Mouse (Mus musculus) brain, embryonic 14.5 days (tissue): Measurements from ENCODE around the gene Khk. TPM values are rescaled to one million over a fixed set of nuclear protein-coding genes. Genes with fewer than 3 reads are reported as not detected.
A peak's percentile ranks its signal among the peaks of the same experiment; 100 is the strongest.

Source experiments
- DNase-seq: peaks from one replicate; pipeline ENCODE4 v3.0.0-alpha.2; 2011; ENCODE audit warnings: low read depth
- CTCF ChIP-seq: fragments of 200-500 bp; IDR thresholded peaks from 2 replicates; pipeline ENCODE4 v1.5.1; 2012; ENCODE audit warnings: inconsistent platforms, mild to moderate bottlenecking, moderate library complexity, borderline replicate concordance; ENCODE audit not compliant: insufficient read depth, insufficient read length; ENCODE audit errors: extremely low read depth
- POLR2A ChIP-seq: fragments of 200-500 bp; IDR thresholded peaks from 2 replicates; pipeline ENCODE4 v1.6.1; 2012; ENCODE audit warnings: mild to moderate bottlenecking, inconsistent platforms, borderline replicate concordance; ENCODE audit not compliant: poor library complexity, insufficient read depth, insufficient read length, severe bottlenecking; ENCODE audit errors: extremely low read depth
- polyA plus RNA-seq: library from polyadenylated mRNA; depleted of rRNA; stranded (reverse); fragments of >200 nt; gene quantifications from 2 replicates; pipeline ENCODE4 v1.2.3, GENCODE M21; 2012

Gene Khk
- polyA plus RNA-seq, 1 experiment: 7.9 TPM

DNA sequence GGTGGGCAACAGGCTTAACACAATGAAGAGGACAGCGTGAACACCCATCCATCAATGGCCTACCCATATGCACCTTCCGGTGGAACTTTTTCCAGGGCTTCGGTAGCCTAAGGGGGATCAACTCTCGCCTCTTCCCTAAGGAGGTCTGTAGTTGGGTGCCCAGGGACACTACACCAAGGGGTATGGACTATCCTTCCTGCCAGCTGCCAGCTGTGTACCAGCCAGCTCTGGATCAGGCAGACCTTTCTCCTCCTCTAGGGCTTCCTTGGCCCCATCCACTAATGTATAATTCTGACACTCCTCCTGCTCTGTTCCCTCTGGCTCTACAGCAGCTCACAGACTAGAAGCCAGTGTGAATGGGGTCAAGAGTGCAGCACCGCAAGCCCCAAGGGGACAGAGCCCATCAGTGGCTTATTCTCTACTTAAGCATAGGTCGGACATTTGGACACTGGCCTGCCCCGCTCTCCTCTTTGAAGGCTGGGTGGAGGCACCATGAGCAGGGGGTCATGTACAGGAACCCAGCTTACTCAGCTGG, 7.1 kb upstream of the Khk start:
- TF ChIP-seq CTCF (no peak), POLR2A (no peak)
- no peak for DNase-seq

- TF ChIP-seq POLR2A (no peak), CTCF (no peak)
- no peak for DNase-seq
Observed at GRCm38 (mm10) chr5:30914849-30915248, 6.4 kb upstream of the Khk start.

- no peak for TF ChIP-seq CTCF
- TF ChIP-seq POLR2A: no peak
- DNase-seq: no peak
Observed at GRCm38 (mm10) chr5:30915456-30915855, 5.8 kb upstream of the Khk start.

DNA sequence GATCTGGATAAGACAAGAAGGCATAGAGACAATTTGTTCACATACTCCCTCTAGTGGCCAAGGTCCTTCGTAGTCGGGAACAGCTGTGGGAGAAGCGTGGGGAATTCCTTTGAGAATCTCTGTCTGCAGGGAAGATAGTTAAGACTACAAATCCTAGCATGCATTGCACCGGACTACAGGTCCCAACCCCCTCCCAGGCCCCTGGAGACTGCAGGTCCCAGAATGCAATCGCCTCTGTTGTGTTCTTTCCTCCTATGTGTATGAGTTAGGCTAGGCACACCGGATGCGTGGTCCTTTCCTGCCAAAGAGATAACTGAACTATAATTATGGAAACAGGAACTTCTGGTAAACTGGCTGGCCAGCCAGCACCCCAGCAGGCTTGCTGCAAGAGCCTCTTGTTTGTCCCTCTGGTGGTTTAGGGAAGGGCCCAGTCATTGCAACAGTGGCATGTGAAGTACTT, 5.2 kb upstream of the Khk start:
- peak; percentile 98 for DNase-seq
- TF ChIP-seq CTCF (peak; percentile 85; the same call in 1 of the 2 replicates), POLR2A (no peak)

DNA sequence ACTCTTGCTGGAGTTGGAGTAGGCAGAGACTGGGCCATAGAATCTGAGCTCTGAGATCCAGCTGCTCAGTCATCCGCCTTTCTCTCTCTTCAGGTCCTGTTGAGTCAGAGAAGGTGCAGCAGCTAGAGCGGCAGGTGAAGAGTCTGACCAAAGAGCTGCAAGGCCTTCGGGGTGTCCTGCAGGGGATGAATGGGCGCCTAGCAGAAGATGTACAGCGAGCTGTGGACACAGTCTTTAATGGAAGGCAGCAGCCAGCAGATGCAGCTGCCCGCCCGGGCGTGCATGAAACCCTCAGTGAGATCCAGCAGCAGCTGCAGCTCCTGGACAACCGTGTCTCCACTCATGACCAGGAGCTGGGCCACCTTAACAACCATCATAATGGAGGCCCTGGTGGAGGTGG, 4.4 kb upstream of the Khk start:
- DNase-seq: no peak

DNA sequence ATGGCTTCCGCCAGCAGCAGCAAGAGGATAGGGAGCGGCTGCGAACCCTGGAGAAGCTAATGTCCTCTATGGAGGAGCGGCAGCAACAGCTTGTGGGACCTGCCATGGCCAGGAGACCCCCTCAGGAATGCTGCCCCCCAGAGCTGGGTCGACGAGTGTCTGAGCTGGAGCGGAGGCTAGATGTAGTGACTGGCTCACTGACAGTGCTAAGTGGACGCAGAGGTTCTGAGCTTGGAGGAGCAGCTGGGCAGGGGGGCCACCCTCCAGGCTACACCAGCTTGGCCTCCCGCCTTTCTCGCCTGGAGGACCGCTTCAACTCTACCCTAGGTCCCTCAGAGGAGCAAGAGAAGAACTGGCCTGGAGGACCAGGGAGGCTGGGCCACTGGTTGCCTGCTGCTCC, 3.9 kb upstream of the Khk start:
- TF ChIP-seq POLR2A (no peak), CTCF (no peak)

More for the DNA sequence above, 4.4 kb upstream of the Khk start:
- no peak for TF ChIP-seq POLR2A
- TF ChIP-seq CTCF: no peak

DNA sequence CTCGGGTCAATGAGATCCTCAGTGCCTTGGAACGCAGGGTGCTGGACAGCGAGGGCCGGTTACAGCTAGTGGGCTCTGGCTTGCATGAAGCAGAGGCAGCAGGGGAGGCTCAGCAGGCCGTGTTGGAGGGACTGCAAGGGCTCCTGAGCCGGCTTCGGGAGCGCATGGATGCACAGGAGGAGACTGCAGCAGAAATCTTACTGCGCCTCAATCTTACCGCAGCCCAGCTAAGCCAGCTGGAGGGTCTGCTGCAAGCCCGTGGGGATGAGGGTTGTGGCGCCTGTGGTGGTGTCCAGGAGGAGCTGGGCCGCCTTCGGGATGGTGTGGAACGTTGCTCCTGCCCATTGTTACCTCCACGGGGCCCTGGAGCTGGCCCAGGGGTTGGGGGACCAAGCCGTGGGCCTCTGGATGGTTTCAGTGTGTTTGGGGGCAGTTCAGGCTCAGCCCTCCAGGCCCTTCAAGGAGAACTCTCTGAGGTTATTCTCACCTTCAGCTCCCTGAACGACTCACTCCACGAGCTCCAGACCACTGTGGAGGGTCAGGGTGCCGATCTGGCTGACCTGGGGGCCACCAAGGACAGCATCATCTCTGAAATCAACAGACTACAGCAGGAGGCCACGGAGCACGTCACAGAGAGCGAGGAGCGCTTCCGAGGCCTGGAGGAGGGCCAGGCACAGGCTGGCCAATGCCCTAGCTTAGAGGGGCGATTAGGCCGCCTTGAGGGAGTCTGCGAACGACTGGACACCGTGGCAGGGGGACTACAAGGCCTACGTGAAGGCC, 3.1 kb upstream of the Khk start:
- DNase-seq: no peak

More for the DNA sequence above, 3.9 kb upstream of the Khk start:
- no peak for DNase-seq

DNA sequence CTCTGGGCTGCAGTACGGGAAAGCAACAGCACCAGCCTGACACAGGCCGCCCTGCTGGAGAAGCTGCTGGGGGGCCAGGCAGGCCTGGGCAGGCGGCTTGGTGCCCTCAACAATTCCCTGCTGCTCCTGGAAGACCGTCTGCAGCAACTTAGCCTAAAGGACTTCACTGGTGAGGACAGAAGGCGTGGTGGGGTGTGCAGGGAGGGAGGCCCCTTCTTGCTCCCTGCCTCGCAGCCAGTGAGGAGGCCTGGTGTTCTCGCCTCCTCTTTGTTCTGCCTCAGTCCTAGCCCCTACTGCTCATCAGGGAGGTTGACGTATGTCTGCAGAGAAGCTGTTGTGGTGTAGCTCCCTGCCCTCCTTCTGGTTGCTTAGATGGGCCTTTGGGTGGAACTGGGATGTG, 2.5 kb upstream of the Khk start:
- TF ChIP-seq CTCF (no peak), POLR2A (no peak)
- DNase-seq: no peak

More for the DNA sequence above, 3.1 kb upstream of the Khk start:
- TF ChIP-seq POLR2A: no peak
- no peak for TF ChIP-seq CTCF

- TF ChIP-seq POLR2A (no peak), CTCF (no peak)
- peak; percentile 35 for DNase-seq
Observed at GRCm38 (mm10) chr5:30919831-30920614, 1.2 kb upstream of the Khk start.

- no peak for DNase-seq
- no peak for TF ChIP-seq CTCF
- TF ChIP-seq POLR2A: no peak
Observed at GRCm38 (mm10) chr5:30920621-30921020, 610 bp upstream of the Khk start.

GRCm38 (mm10) chr5:30922581-30923041, 1.4 kb downstream of the Khk start:
- TF ChIP-seq CTCF (no peak), POLR2A (no peak)

DNA sequence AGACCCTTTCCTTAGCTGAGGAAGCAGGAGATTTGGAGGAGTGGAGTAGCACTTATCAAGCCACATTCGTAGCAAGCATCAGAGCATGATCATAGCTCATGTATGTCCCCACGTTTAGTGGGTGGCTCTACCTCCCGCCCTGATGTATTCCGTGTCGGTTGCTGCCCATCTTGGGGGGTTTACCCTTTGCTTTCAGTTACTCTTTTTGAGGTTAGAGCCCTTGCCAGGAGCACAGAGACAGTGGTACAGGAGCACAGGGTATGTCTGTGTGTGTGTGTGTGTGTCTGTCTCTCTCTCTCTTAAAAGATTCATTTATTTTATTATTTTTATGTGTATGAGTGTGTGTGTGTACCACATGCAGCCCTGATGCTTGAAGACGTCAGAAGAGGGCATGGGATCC, 1.9 kb downstream of the Khk start:
- TF ChIP-seq POLR2A (no peak), CTCF (no peak)
- no peak for DNase-seq

More at GRCm38 (mm10) chr5:30922581-30923041, 1.4 kb downstream of the Khk start:
- DNase-seq: no peak

GRCm38 (mm10) chr5:30924614-30925013, 3.4 kb downstream of the Khk start:
- TF ChIP-seq POLR2A (no peak), CTCF (no peak)

More at GRCm38 (mm10) chr5:30924614-30925013, 3.4 kb downstream of the Khk start:
- no peak for DNase-seq
